Mouse (Mus musculus): ENCODE data around the gene Thbd. TPM values are rescaled to one million over a fixed set of nuclear protein-coding genes. Genes with fewer than 3 reads are reported as not detected.

Thbd gene
- polyA plus RNA-seq, 1 experiment from 2014 or later: 17.9 TPM

DNA sequence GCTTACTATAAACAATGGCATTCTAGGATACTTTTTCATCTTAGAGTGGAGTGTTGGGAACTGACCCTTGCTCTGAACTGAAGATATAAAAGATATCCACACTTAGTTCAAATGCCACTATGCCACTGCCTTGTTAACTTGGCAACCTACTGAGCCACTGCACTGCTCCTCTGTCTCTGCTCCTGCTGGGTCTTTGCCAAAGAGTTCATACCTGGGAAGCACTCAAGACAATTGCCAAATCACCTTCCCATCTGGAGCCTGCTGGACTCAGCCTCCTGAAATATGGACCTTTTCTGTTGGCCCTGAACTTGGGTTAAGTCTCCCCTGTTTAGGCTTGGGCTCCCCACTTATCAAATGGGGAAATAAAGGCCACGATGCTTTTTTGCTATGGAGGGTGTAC lies 41.7 kb upstream of the Thbd start:
- no peak for ATAC-seq (ENCODE audit: low FRiP score, low TSS enrichment)
- 88% methylated on average over 1 of the region's 1 CpGs for WGBS
- H3K4me1 ChIP-seq (replicated peaks; ENCODE audit: control insufficient read depth, insufficient read depth): no peaks in the 10 kb centered on the region
- H3K4me3 ChIP-seq (ENCODE audit: low read depth, low read length): no peak overlapping the region
- H3K4me2 ChIP-seq (replicated peaks; ENCODE audit: low read depth): no peak overlapping the region
- DNase-seq (ENCODE audit: low spot score): no peak
- no peak overlapping the region for H3K9ac ChIP-seq (ENCODE audit: low read length)
- no peaks in the 10 kb centered on the region for H3K36me3 ChIP-seq (ENCODE audit: control insufficient read depth, insufficient read depth, low read length)
- H3K27ac ChIP-seq (replicated peaks): no peak overlapping the region
- H3K9me3 ChIP-seq (ENCODE audit: control insufficient read depth, low read length): no peaks in the 10 kb centered on the region
- no peak for TF ChIP-seq CTCF (IDR thresholded peaks at IDR 0.05; ENCODE audit: low read depth)
- H3K27me3 ChIP-seq (ENCODE audit: control insufficient read depth, insufficient read depth, low read length): no peaks in the 10 kb centered on the region

DNA sequence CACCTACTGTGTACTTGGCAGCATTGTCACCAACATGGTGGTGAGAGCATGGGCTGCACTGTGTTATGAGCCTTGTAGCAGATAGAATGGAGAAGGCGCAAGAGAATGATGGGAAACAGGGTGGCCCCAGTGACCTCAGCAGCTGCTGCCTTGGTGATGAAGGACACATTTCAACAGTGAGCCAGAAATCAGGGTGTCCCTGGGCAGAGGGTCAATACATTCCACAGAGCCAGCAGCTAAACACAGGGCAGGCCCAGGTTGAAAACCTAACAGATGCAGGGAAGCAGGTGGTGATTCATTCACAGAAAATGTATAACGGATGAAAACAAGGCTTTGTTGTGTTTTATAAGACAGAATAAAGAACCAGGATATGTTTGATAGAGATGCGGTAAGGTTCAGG lies 38.5 kb upstream of the Thbd start:
- Histone ChIP-seq H3K4me2 (replicated peaks; ENCODE audit: low read depth) (no peak overlapping the region), H3K9ac (ENCODE audit: low read length) (no peak overlapping the region), H3K4me3 (ENCODE audit: low read depth, low read length) (no peak overlapping the region), H3K4me1 (replicated peaks; ENCODE audit: control insufficient read depth, insufficient read depth) (no peaks in the 10 kb centered on the region), H3K27me3 (ENCODE audit: control insufficient read depth, insufficient read depth, low read length) (no peaks in the 10 kb centered on the region), H3K27ac (replicated peaks) (no peak overlapping the region), H3K9me3 (ENCODE audit: control insufficient read depth, low read length) (no peaks in the 10 kb centered on the region), H3K36me3 (ENCODE audit: control insufficient read depth, insufficient read depth, low read length) (no peaks in the 10 kb centered on the region)
- ATAC-seq (ENCODE audit: low FRiP score, low TSS enrichment) (no peak), DNase-seq (ENCODE audit: low spot score) (no peak)
- WGBS: 60% methylated on average over 3 of the region's 3 CpGs
- TF ChIP-seq CTCF (IDR thresholded peaks at IDR 0.05; ENCODE audit: low read depth): no peak
- TF ChIP-seq EP300 (optimal IDR thresholded peaks at IDR 0.05): no peak

DNA sequence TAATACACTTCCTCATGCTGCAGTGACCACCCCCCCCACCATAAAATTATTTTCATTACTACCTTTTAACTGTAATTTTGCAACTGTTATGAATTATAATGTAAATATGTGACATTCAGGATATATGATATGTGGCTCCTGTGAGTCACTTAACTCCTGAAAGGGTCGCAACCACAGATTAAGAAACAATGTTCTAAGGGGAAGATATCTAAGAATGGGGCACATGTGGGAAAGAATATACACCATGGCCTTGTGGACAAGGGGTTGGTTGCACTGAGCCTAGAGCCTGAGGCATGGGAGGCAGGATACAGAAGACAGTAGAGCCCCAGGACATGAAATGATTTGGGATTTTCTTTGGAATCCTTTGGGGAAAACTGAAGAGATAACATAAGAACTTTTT lies 37.6 kb upstream of the Thbd start:
- H3K27me3 ChIP-seq (ENCODE audit: control insufficient read depth, insufficient read depth, low read length): no peaks in the 10 kb centered on the region
- 72% methylated on average over 1 of the region's 1 CpGs for WGBS
- no peak overlapping the region for H3K4me2 ChIP-seq (replicated peaks; ENCODE audit: low read depth)
- H3K27ac ChIP-seq (replicated peaks): no peak overlapping the region
- TF ChIP-seq CTCF (IDR thresholded peaks at IDR 0.05; ENCODE audit: low read depth): no peak
- no peak for TF ChIP-seq EP300 (optimal IDR thresholded peaks at IDR 0.05)
- H3K4me1 ChIP-seq (replicated peaks; ENCODE audit: control insufficient read depth, insufficient read depth): no peaks in the 10 kb centered on the region
- DNase-seq (ENCODE audit: low spot score) (no peak), ATAC-seq (ENCODE audit: low FRiP score, low TSS enrichment) (no peak)
- no peak overlapping the region for H3K4me3 ChIP-seq (ENCODE audit: low read depth, low read length)
- no peaks in the 10 kb centered on the region for H3K9me3 ChIP-seq (ENCODE audit: control insufficient read depth, low read length)
- no peaks in the 10 kb centered on the region for H3K36me3 ChIP-seq (ENCODE audit: control insufficient read depth, insufficient read depth, low read length)
- H3K9ac ChIP-seq (ENCODE audit: low read length): no peak overlapping the region

DNA sequence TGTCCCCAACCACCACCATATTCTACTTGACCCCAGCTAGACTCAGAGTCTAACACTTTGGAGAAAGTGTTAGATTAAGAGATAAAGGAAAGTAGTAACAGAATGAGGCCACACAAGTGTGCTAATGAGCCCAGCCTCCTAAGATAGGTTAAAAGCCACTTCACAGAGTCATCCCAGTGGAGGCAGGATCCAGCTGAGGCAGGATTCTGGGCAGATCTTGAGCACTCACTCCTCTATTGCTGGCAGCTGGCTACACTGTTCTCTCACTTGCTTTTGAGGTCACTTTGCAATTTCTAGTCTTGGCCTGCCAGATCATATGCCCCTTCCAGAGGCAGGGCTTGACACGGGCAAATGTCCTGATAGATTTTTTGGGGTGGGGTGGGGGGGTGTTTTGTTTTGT lies 36.5 kb upstream of the Thbd start:
- no peaks in the 10 kb centered on the region for H3K36me3 ChIP-seq (ENCODE audit: control insufficient read depth, insufficient read depth, low read length)
- ATAC-seq (ENCODE audit: low FRiP score, low TSS enrichment): no peak
- H3K27ac ChIP-seq (replicated peaks): no peak overlapping the region
- H3K9ac ChIP-seq (ENCODE audit: low read length): no peak overlapping the region
- H3K27me3 ChIP-seq (ENCODE audit: control insufficient read depth, insufficient read depth, low read length): no peaks in the 10 kb centered on the region
- no peaks in the 10 kb centered on the region for H3K9me3 ChIP-seq (ENCODE audit: control insufficient read depth, low read length)
- H3K4me1 ChIP-seq (replicated peaks; ENCODE audit: control insufficient read depth, insufficient read depth): no peaks in the 10 kb centered on the region
- DNase-seq (ENCODE audit: low spot score): no peak
- no peak overlapping the region for H3K4me2 ChIP-seq (replicated peaks; ENCODE audit: low read depth)
- H3K4me3 ChIP-seq (ENCODE audit: low read depth, low read length): no peak overlapping the region
- TF ChIP-seq CTCF (IDR thresholded peaks at IDR 0.05; ENCODE audit: low read depth): no peak
- TF ChIP-seq EP300 (optimal IDR thresholded peaks at IDR 0.05): no peak
- 78% methylated on average over 1 of the region's 1 CpGs for WGBS

DNA sequence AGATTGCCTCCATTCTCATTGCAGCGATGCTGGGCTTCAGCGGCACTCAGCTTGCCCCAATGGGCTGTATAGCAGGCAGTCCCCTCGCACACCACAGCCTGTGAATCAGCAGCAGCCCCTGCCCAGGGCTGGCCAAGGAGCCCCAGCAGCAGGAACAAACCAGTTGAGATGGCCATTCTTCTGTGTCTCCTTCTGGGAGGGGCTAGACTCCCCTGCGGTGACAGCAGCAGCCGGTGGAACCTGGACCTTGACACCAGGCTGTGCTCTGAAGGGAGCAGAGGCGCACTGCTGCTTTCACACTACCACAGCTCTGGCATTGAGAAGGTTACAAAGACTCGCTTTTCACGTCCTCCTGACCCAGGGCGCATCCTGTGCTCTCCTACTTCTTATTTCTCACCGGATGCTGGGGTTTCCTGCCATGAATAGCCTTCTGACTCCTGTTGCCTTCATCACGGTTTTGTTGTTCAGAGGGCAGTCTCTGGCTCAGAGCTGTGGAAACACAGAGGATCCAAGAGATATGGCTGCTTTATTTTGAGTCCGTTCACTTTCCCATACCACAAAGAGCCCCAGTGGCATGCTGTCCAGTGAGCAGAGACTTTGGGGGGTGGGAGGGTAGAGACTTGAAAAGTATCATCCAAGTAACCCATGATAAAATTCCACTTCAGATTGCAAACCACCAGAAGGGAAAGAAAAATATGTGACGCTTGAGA lies 35.4 kb upstream of the Thbd start, which contains the start of gene Cd93:
TSS of gene Cd93 (minus strand) at position 315 of the 710 bp plus-strand sequence.
- H3K4me1 ChIP-seq (replicated peaks; ENCODE audit: control insufficient read depth, insufficient read depth): no peaks in the 10 kb centered on the region
- H3K36me3 ChIP-seq (ENCODE audit: control insufficient read depth, insufficient read depth, low read length): no peaks in the 10 kb centered on the region
- no peak within 1 kb of the TSS; the same call in 1 of the 2 replicates for H3K9ac ChIP-seq (ENCODE audit: low read length)
- WGBS: 54% methylated on average over 13 of the region's 13 CpGs
- DNase-seq (ENCODE audit: low spot score) (no peak), ATAC-seq (ENCODE audit: low FRiP score, low TSS enrichment) (peak; percentile 38; the same call in 1 of the 2 replicates)
- no peaks in the 10 kb centered on the region for H3K9me3 ChIP-seq (ENCODE audit: control insufficient read depth, low read length)
- peak within 1 kb of the TSS; percentile 17; the same call in 1 of the 2 replicates for H3K4me3 ChIP-seq (ENCODE audit: low read depth, low read length)
- TF ChIP-seq CTCF (IDR thresholded peaks at IDR 0.05; ENCODE audit: low read depth) (no peak), EP300 (optimal IDR thresholded peaks at IDR 0.05) (no peak)
- H3K27me3 ChIP-seq (ENCODE audit: control insufficient read depth, insufficient read depth, low read length): no peaks in the 10 kb centered on the region
- peak within 1 kb of the TSS; percentile 14; the same call in 1 of the 2 replicates for H3K4me2 ChIP-seq (replicated peaks; ENCODE audit: low read depth)
- peak within 1 kb of the TSS; percentile 56; the same call in 1 of the 2 replicates for H3K27ac ChIP-seq (replicated peaks)

DNA sequence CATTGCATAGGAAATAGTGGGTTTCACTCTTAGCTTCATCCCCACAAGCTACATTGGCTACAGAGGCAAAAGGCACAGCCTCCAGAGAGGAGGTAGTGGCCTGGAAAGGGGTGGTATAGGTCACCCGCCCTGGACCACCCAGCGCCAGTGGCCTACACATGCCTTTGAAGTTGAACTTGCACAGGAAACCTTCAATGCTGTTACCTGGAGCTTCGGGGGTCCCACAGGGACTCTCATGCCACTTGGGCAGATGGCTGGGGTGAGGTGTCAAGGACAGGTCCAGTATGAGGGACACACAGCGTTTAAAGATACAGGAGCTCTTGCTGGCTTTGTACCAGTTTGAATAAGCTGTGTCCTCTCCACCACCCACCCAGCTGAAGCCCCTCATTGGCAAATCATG lies 34.7 kb upstream of the Thbd start:
- H3K4me2 ChIP-seq (replicated peaks; ENCODE audit: low read depth): peak overlapping the region; percentile 14; the same call in 1 of the 2 replicates
- no peaks in the 10 kb centered on the region for H3K36me3 ChIP-seq (ENCODE audit: control insufficient read depth, insufficient read depth, low read length)
- 78% methylated on average over 4 of the region's 4 CpGs for WGBS
- DNase-seq (ENCODE audit: low spot score): no peak
- H3K4me3 ChIP-seq (ENCODE audit: low read depth, low read length): peak overlapping the region; percentile 17; the same call in 1 of the 2 replicates
- no peak overlapping the region; the same call in 1 of the 2 replicates for H3K9ac ChIP-seq (ENCODE audit: low read length)
- TF ChIP-seq CTCF (IDR thresholded peaks at IDR 0.05; ENCODE audit: low read depth) (no peak), EP300 (optimal IDR thresholded peaks at IDR 0.05) (no peak)
- no peaks in the 10 kb centered on the region for H3K9me3 ChIP-seq (ENCODE audit: control insufficient read depth, low read length)
- H3K27me3 ChIP-seq (ENCODE audit: control insufficient read depth, insufficient read depth, low read length): no peaks in the 10 kb centered on the region
- no peak for ATAC-seq (ENCODE audit: low FRiP score, low TSS enrichment)
- H3K4me1 ChIP-seq (replicated peaks; ENCODE audit: control insufficient read depth, insufficient read depth): no peaks in the 10 kb centered on the region
- H3K27ac ChIP-seq (replicated peaks): peak overlapping the region; percentile 56; the same call in 1 of the 2 replicates
